Mouse (Mus musculus): ENCODE data around the gene Smyd4. TPM values are rescaled to one million over a fixed set of nuclear protein-coding genes. Genes with fewer than 3 reads are reported as not detected.
"Not testable (repeated sequence)": the region's sequence is repeated elsewhere in the genome, so short reads cannot be mapped to it uniquely, and the experiment has no call there.

Gene Smyd4
- polyA plus RNA-seq, 1 experiment from 2014 or later: 17.7 TPM

- H3K27ac ChIP-seq: no peak overlapping the region
Measured at GRCm38 (mm10) chr11:75347596-75347995, 637 bp upstream of the Smyd4 start.

GRCm38 (mm10) chr11:75348890-75349261, 643 bp downstream of the Smyd4 start:
- 50% methylated on average over 10 of the region's 10 CpGs for WGBS
- Histone ChIP-seq H3K4me1 (peaks cover 20% of the 10 kb centered on the region), H3K4me2 (peak overlapping the region; percentile 83), H3K9ac (peak overlapping the region; percentile 71), H3K27ac (peak overlapping the region; percentile 27; the same call in 1 of the 2 replicates), H3K9me3 (replicated peaks) (no peaks in the 10 kb centered on the region), H3K27me3 (no peaks in the 10 kb centered on the region), H3K4me3 (peak overlapping the region; percentile 72), H3K36me3 (ENCODE audit: poor library complexity, severe bottlenecking) (no peaks in the 10 kb centered on the region)
- no peak; the same call in 1 of the 2 replicates for ATAC-seq

More at GRCm38 (mm10) chr11:75347596-75347995, 637 bp upstream of the Smyd4 start:
- Histone ChIP-seq H3K9me3 (replicated peaks) (no peaks in the 10 kb centered on the region), H3K27me3 (no peaks in the 10 kb centered on the region), H3K4me1 (peaks cover 20% of the 10 kb centered on the region), H3K4me3 (peak overlapping the region; percentile 72), H3K36me3 (ENCODE audit: poor library complexity, severe bottlenecking) (no peaks in the 10 kb centered on the region), H3K9ac (peak overlapping the region; percentile 83), H3K4me2 (peak overlapping the region; percentile 83)
- no peak for ATAC-seq
- whole genome bisulfite sequencing: under 1% methylated on average over 10 of the region's 10 CpGs

DNA sequence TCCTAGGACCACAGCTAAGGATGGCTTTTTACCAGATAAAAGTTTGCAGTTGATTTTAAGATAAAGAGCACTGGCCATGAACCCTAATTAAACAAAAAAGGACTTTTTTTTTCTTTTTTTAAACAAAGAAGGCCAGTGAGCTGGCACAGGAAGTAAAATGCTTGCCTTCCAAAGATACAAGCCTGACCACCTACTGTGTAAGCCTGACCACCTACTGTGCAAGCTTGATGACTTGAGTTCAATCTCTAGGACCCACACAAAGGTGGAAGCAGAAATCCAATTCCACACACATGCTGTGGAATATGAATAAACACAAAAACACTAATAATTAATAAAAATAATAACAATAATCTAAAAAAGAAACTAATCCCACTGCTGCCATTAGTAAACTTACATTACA, 3.0 kb downstream of the Smyd4 start:
- H3K4me3 ChIP-seq: no peak overlapping the region
- H3K27ac ChIP-seq: no peak overlapping the region
- no peaks in the 10 kb centered on the region for H3K27me3 ChIP-seq
- ATAC-seq: no peak
- peaks cover 11% of the 10 kb centered on the region; the same call in 1 of the 2 replicates for H3K36me3 ChIP-seq (ENCODE audit: poor library complexity, severe bottlenecking)
- peaks cover 19% of the 10 kb centered on the region for H3K4me1 ChIP-seq
- H3K9ac ChIP-seq: no peak overlapping the region
- no peaks in the 10 kb centered on the region for H3K9me3 ChIP-seq (replicated peaks)
- no peak overlapping the region for H3K4me2 ChIP-seq

DNA sequence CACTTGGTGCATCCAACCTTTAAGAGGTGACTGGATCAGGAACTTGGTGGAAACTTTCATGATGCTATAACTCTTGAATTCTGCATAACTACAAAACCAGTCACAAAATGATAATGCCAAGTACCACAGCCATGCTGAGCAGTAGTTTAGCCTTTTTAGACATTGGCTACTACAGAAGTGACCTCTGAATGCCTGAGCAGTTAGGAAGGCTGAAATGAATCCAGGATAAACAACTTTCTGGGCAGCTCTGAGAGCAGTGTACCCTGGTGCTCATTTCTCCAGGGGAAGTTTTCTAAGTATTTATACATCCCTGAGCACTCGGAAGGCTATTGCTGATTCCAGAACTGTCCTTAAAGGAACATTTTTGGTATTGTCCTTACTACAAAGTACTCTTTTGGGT, 7.2 kb downstream of the Smyd4 start:
- Histone ChIP-seq H3K27me3 (no peaks in the 10 kb centered on the region), H3K4me1 (no peaks in the 10 kb centered on the region; the same call in 1 of the 2 replicates), H3K9me3 (replicated peaks) (no peaks in the 10 kb centered on the region), H3K9ac (no peak overlapping the region), H3K27ac (no peak overlapping the region), H3K36me3 (ENCODE audit: poor library complexity, severe bottlenecking) (peaks cover 13% of the 10 kb centered on the region; the same call in 1 of the 2 replicates), H3K4me2 (no peak overlapping the region), H3K4me3 (no peak overlapping the region)
- 97% methylated on average over 1 of the region's 1 CpGs for WGBS
- no peak for ATAC-seq

- H3K4me3 ChIP-seq: no peak overlapping the region
- H3K27me3 ChIP-seq: no peaks in the 10 kb centered on the region
- H3K27ac ChIP-seq: no peak overlapping the region
- no peak overlapping the region for H3K9ac ChIP-seq
- ATAC-seq: no peak
- H3K4me1 ChIP-seq: no peaks in the 10 kb centered on the region
- H3K36me3 ChIP-seq (ENCODE audit: poor library complexity, severe bottlenecking): no peaks in the 10 kb centered on the region
- no peak overlapping the region for H3K4me2 ChIP-seq
- H3K9me3 ChIP-seq (replicated peaks): no peaks in the 10 kb centered on the region
- WGBS: 83% methylated on average over 1 of the region's 1 CpGs
Measured at GRCm38 (mm10) chr11:75377125-75377524, 28.9 kb downstream of the Smyd4 start.

DNA sequence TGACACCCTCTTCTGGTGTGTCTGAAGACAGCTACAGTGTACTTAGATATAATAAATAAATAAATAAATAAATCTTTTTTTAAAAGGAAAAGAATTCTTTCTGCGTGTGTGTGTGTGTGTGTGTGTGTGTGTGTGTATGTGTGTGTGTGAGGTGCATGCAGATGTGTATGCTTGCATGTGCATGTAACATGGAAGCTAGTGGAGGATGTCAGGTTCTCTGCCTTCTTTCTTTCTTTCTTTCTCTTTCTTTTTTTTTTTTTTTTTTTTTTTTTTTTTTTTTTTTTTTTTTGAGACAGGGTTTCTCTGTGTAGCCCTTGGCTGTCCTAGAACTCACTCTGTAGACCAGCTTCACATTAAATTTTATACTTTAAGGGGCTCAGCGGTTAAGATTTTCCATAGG, 30.6 kb downstream of the Smyd4 start:
- not testable (repeated sequence) for ATAC-seq; H3K4me3 ChIP-seq; H3K4me1 ChIP-seq; H3K36me3 ChIP-seq (ENCODE audit: poor library complexity, severe bottlenecking); H3K9ac ChIP-seq; H3K4me2 ChIP-seq; H3K9me3 ChIP-seq (replicated peaks); H3K27ac ChIP-seq; H3K27me3 ChIP-seq
- WGBS: 96% methylated on average over 2 of the region's 2 CpGs

DNA sequence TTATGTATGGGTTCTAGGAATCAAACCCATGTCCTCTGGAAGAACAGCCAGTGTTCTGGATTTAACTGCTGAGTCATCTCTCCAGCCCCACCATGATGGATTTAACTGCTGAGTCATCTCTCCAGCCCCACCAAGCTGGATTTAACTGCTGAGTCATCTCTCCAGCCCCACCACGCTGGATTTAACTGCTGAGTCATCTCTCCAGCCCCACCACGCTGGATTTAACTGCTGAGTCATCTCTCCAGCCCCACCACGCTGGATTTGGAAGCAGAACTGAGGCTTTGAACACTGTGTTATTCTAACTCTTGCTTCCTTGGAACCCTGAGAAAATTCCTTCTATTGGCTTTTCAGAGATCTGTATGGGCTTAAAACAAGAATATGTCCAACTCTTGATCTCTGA, 35.3 kb downstream of the Smyd4 start:
- H3K4me2 ChIP-seq; H3K9me3 ChIP-seq (replicated peaks); H3K4me3 ChIP-seq; H3K36me3 ChIP-seq (ENCODE audit: poor library complexity, severe bottlenecking); H3K27ac ChIP-seq; ATAC-seq; H3K4me1 ChIP-seq; H3K27me3 ChIP-seq; H3K9ac ChIP-seq: not testable (repeated sequence)
- 65% methylated on average over 3 of the region's 3 CpGs for WGBS

DNA sequence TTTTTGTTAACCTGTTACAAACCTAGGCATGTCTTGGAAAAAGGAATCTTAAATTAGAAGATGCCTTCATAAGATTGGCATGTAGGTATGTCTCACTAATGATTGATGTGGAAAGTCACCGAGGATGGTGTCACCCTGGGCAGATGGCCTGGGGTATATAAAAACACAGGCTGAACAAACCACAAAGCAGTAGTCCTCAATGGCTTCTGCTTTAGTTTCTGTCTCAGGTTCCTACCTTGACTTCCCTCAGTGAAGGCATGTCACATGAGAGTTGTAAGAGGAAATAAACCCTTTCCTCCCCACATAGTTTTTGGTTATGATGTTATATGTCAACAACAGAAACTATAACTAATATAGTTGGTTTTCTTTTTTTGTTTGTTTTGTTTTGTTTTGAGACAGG, 47.4 kb downstream of the Smyd4 start:
- H3K9ac ChIP-seq: no peak overlapping the region
- H3K27ac ChIP-seq: no peak overlapping the region
- no peak overlapping the region for H3K4me2 ChIP-seq
- H3K27me3 ChIP-seq: no peaks in the 10 kb centered on the region
- 0 out of 2 replicates have a peak, but pooled peaks cover 10% of the 10 kb centered on the region for H3K36me3 ChIP-seq (ENCODE audit: poor library complexity, severe bottlenecking)
- H3K9me3 ChIP-seq (replicated peaks): no peaks in the 10 kb centered on the region; the same call in 1 of the 2 replicates
- no peak for ATAC-seq
- no peak overlapping the region for H3K4me3 ChIP-seq
- H3K4me1 ChIP-seq: peaks cover 8% of the 10 kb centered on the region; the same call in 1 of the 2 replicates
- 98% methylated on average over 1 of the region's 1 CpGs for WGBS

DNA sequence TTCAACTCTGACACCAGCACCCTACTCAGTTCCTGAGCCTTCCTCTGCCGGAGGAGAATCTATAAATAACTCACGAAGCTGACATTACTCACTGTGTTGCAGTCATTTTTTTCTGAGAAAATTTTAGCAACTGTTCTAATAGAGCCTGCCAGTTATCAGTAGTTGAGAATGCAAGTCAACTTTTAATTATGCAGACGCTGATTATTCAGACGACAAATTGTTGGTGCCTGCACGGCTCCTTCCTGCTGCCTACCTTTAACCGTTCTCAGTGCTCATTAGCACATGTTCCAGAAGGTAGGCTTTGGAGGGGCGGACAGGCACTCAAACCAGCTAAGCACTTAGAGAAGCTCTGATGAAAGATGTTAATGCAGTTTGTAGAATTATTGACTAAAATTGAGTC, 49.2 kb downstream of the Smyd4 start:
- H3K4me3 ChIP-seq: no peak overlapping the region
- H3K36me3 ChIP-seq (ENCODE audit: poor library complexity, severe bottlenecking): peaks cover 17% of the 10 kb centered on the region; the same call in 1 of the 2 replicates
- H3K27me3 ChIP-seq: no peaks in the 10 kb centered on the region
- H3K4me2 ChIP-seq: no peak overlapping the region
- 73% methylated on average over 7 of the region's 7 CpGs for WGBS
- no peak overlapping the region for H3K9ac ChIP-seq
- H3K27ac ChIP-seq: peak overlapping the region; percentile 31
- no peak; the same call in 1 of the 2 replicates for ATAC-seq
- H3K9me3 ChIP-seq (replicated peaks): no peaks in the 10 kb centered on the region; the same call in 1 of the 2 replicates
- H3K4me1 ChIP-seq: peaks cover 8% of the 10 kb centered on the region; the same call in 1 of the 2 replicates

DNA sequence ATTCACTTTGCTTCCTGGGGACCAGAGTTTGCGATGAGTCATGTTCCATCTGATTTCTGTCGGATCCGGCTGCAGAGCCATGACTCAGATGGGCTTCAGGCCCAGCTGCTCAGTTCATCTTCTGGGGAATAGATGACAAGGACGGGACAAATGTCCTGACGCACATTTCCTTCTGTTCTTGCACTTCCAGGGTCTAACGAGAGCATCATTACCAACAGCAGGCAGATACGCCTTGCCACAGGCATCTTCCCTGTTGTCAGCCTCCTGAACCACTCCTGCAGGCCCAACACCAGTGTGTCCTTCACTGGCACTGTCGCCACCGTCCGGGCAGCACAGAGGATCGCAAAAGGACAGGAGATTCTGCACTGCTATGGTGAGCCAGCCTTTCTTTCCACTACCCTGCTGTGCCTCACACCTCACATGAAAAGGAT, 51.2 kb downstream of the Smyd4 start:
- WGBS: 90% methylated on average over 11 of the region's 11 CpGs
- H3K27ac ChIP-seq: peak overlapping the region; percentile 27; the same call in 1 of the 2 replicates
- peaks cover 17% of the 10 kb centered on the region; the same call in 1 of the 2 replicates for H3K36me3 ChIP-seq (ENCODE audit: poor library complexity, severe bottlenecking)
- no peaks in the 10 kb centered on the region; the same call in 1 of the 2 replicates for H3K9me3 ChIP-seq (replicated peaks)
- H3K4me2 ChIP-seq: no peak overlapping the region
- no peak overlapping the region for H3K4me3 ChIP-seq
- H3K4me1 ChIP-seq: peaks cover 8% of the 10 kb centered on the region; the same call in 1 of the 2 replicates
- H3K27me3 ChIP-seq: no peaks in the 10 kb centered on the region
- ATAC-seq: no peak
- 0 out of 2 replicates have a peak overlapping the region, but pooled peaks have one; percentile 21 for H3K9ac ChIP-seq

GRCm38 (mm10) chr11:75400099-75400498, 51.9 kb downstream of the Smyd4 start:
- Histone ChIP-seq H3K27ac (peak overlapping the region; percentile 27), H3K27me3 (no peaks in the 10 kb centered on the region), H3K4me2 (no peak overlapping the region), H3K4me3 (no peak overlapping the region), H3K4me1 (peaks cover 8% of the 10 kb centered on the region; the same call in 1 of the 2 replicates), H3K9ac (no peak overlapping the region), H3K9me3 (replicated peaks) (no peaks in the 10 kb centered on the region; the same call in 1 of the 2 replicates), H3K36me3 (ENCODE audit: poor library complexity, severe bottlenecking) (peaks cover 17% of the 10 kb centered on the region; the same call in 1 of the 2 replicates)
- 60% methylated on average over 9 of the region's 9 CpGs for WGBS
- ATAC-seq: no peak

DNA sequence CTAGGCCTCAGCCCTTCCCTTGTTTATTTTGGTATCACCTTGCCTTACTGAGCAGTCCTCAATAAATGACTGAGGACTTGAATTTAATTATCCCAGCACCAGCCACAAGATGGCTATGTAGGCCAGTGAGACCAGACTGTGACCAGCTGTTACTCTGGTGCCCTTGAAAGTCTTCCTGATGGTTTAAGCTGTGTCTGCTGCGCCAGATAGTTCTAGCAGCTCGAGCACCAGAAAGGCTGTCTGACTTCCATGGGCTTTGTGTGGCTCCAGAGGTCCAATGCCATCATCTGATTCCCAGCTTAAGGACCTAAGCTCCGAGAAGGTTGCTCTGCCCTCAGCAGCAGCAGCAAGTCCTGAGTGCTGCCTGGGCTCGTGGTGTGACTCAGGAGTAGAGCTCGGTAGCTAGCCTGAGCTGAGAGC, 54.0 kb downstream of the Smyd4 start:
- no peak overlapping the region for H3K4me3 ChIP-seq
- no peak overlapping the region for H3K27ac ChIP-seq
- no peak overlapping the region for H3K4me2 ChIP-seq
- no peaks in the 10 kb centered on the region for H3K9me3 ChIP-seq (replicated peaks)
- H3K36me3 ChIP-seq (ENCODE audit: poor library complexity, severe bottlenecking): peaks cover 17% of the 10 kb centered on the region; the same call in 1 of the 2 replicates
- ATAC-seq: peak; percentile 57; the same call in 1 of the 2 replicates
- no peaks in the 10 kb centered on the region for H3K27me3 ChIP-seq
- H3K4me1 ChIP-seq: 0 out of 2 replicates have a peak, but pooled peaks cover 4% of the 10 kb centered on the region
- WGBS: 72% methylated on average over 5 of the region's 5 CpGs
- no peak overlapping the region for H3K9ac ChIP-seq
